Mouse (Mus musculus): ENCODE results near the gene Rasl10a. TPM values are rescaled to one million over a fixed set of nuclear protein-coding genes. Genes with fewer than 3 reads are reported as not detected.

Rasl10a gene
- polyA plus RNA-seq, 1 experiment = 1.4 TPM

GRCm38 (mm10) chr11:5025108-5025507 is 32.8 kb upstream of the Rasl10a start:
- H3K4me3 ChIP-seq = no peak overlapping the region
- TF ChIP-seq POLR2AphosphoS2 (IDR thresholded peaks at IDR 0.05; ENCODE audit: insufficient read length, low read depth) (no peak), SRF (IDR thresholded peaks at IDR 0.05; ENCODE audit: control insufficient read depth, insufficient read length, low read depth) (no peak), E2F4 (IDR thresholded peaks at IDR 0.05; ENCODE audit: insufficient read depth) (no peak), MAX (IDR thresholded peaks at IDR 0.05; ENCODE audit: low read depth) (no peak), REST (IDR thresholded peaks at IDR 0.05; ENCODE audit: insufficient read depth, insufficient read length) (no peak), TCF3 (IDR thresholded peaks at IDR 0.05; ENCODE audit: insufficient read length, low read depth) (no peak), MYOG (IDR thresholded peaks at IDR 0.05; ENCODE audit: control insufficient read depth in 1 of 3, insufficient read depth in 1 of 3, insufficient read length in 2 of 3, low read depth in 2 of 3) (no peak), USF1 (IDR thresholded peaks at IDR 0.05; ENCODE audit: low read depth) (no peak), TCF12 (IDR thresholded peaks at IDR 0.05; ENCODE audit: insufficient read depth, poor library complexity, severe bottlenecking) (no peak), MYOD1 (IDR thresholded peaks at IDR 0.05; ENCODE audit: control insufficient read depth in 1 of 3, insufficient read length in 2 of 3, low read depth in 2 of 3) (no peak), POLR2A (IDR thresholded peaks at IDR 0.05; ENCODE audit: insufficient read length, low read depth) (no peak), CEBPB (IDR thresholded peaks at IDR 0.05; ENCODE audit: insufficient read depth, poor library complexity, severe bottlenecking) (no peak)
- no peak overlapping the region for H3K4me2 ChIP-seq (ENCODE audit: low read depth)
- H3K27me3 ChIP-seq (ENCODE audit: control insufficient read depth, insufficient read depth, insufficient read length) = no peaks in the 10 kb centered on the region
- H3K79me2 ChIP-seq (ENCODE audit: control insufficient read depth, insufficient read depth) = no peaks in the 10 kb centered on the region
- peaks cover 54% of the 10 kb centered on the region for H3K36me3 ChIP-seq (ENCODE audit: control insufficient read depth, insufficient read depth)
- H3ac ChIP-seq (ENCODE audit: control insufficient read depth, insufficient read length) = no peak overlapping the region

GRCm38 (mm10) chr11:5028228-5028627 is 29.7 kb upstream of the Rasl10a start:
- TF ChIP-seq MAX (IDR thresholded peaks at IDR 0.05; ENCODE audit: low read depth) (no peak), SRF (IDR thresholded peaks at IDR 0.05; ENCODE audit: control insufficient read depth, insufficient read length, low read depth) (no peak), CEBPB (IDR thresholded peaks at IDR 0.05; ENCODE audit: insufficient read depth, poor library complexity, severe bottlenecking) (no peak), TCF12 (IDR thresholded peaks at IDR 0.05; ENCODE audit: insufficient read depth, poor library complexity, severe bottlenecking) (no peak), MYOG (IDR thresholded peaks at IDR 0.05; ENCODE audit: control insufficient read depth in 1 of 3, insufficient read depth in 1 of 3, insufficient read length in 2 of 3, low read depth in 2 of 3) (no peak), MYOD1 (IDR thresholded peaks at IDR 0.05; ENCODE audit: control insufficient read depth in 1 of 3, insufficient read length in 2 of 3, low read depth in 2 of 3) (no peak), USF1 (IDR thresholded peaks at IDR 0.05; ENCODE audit: low read depth) (no peak), POLR2AphosphoS2 (IDR thresholded peaks at IDR 0.05; ENCODE audit: insufficient read length, low read depth) (no peak), REST (IDR thresholded peaks at IDR 0.05; ENCODE audit: insufficient read depth, insufficient read length) (no peak), TCF3 (IDR thresholded peaks at IDR 0.05; ENCODE audit: insufficient read length, low read depth) (no peak), E2F4 (IDR thresholded peaks at IDR 0.05; ENCODE audit: insufficient read depth) (no peak), POLR2A (IDR thresholded peaks at IDR 0.05; ENCODE audit: insufficient read length, low read depth) (no peak)
- H3K79me2 ChIP-seq (ENCODE audit: control insufficient read depth, insufficient read depth) = no peaks in the 10 kb centered on the region
- no peaks in the 10 kb centered on the region for H3K27me3 ChIP-seq (ENCODE audit: control insufficient read depth, insufficient read depth, insufficient read length)
- H3K4me3 ChIP-seq = no peak overlapping the region
- H3ac ChIP-seq (ENCODE audit: control insufficient read depth, insufficient read length) = no peak overlapping the region
- H3K4me2 ChIP-seq (ENCODE audit: low read depth) = no peak overlapping the region
- H3K36me3 ChIP-seq (ENCODE audit: control insufficient read depth, insufficient read depth) = peaks cover 60% of the 10 kb centered on the region

DNA sequence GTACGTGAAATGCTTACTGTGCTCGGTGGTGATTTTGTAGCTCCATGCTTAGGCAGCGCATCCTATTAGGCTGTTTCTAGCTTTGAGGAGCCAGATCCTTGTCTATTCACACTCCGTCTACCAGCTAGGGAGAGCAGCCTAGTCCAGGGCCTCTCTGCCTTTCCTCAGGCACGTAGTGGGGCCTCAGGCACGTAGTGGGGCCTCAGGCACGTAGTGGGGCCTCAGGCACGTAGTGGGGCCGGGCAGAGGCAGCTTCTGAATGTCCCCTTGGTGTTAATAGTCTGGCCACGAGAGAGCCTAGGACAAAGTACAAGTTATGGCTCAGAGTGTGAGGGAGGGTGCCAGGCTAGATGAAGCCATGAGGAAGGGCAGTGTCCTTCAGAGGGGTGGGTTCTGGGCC is 25.2 kb upstream of the Rasl10a start:
- Histone ChIP-seq H3K79me2 (ENCODE audit: control insufficient read depth, insufficient read depth) (no peaks in the 10 kb centered on the region), H3K4me3 (no peak overlapping the region), H3K27me3 (ENCODE audit: control insufficient read depth, insufficient read depth, insufficient read length) (no peaks in the 10 kb centered on the region), H3K36me3 (ENCODE audit: control insufficient read depth, insufficient read depth) (peaks cover 48% of the 10 kb centered on the region), H3K4me2 (ENCODE audit: low read depth) (no peak overlapping the region), H3ac (ENCODE audit: control insufficient read depth, insufficient read length) (no peak overlapping the region)
- TF ChIP-seq E2F4 (IDR thresholded peaks at IDR 0.05; ENCODE audit: insufficient read depth) = no peak
- no peak for TF ChIP-seq MYOD1 (IDR thresholded peaks at IDR 0.05; ENCODE audit: control insufficient read depth in 1 of 3, insufficient read length in 2 of 3, low read depth in 2 of 3)

DNA sequence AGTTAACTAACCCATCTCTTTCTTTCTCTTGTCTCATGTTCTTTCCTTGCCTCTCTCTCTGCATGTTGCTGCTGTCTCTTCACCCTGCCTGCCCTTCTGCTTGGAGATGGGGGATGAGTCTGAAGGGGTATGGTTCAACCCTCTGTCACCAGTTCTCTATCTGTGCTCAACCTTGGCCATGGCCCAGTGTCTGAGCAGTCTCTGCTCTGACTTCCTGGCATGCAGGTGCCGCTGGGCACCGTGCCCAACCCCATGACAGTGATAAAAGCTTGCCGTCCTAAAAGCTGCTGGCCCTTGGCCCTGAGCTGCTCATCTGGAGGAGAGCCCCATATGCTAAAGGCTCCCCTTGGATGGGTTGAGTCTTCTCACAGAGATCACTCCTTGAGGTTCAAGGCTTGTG is 24.8 kb upstream of the Rasl10a start:
- Histone ChIP-seq H3K4me2 (ENCODE audit: low read depth) (no peak overlapping the region), H3K27me3 (ENCODE audit: control insufficient read depth, insufficient read depth, insufficient read length) (no peaks in the 10 kb centered on the region), H3K4me3 (no peak overlapping the region), H3K36me3 (ENCODE audit: control insufficient read depth, insufficient read depth) (peaks cover 43% of the 10 kb centered on the region), H3ac (ENCODE audit: control insufficient read depth, insufficient read length) (no peak overlapping the region), H3K79me2 (ENCODE audit: control insufficient read depth, insufficient read depth) (no peaks in the 10 kb centered on the region)
- TF ChIP-seq POLR2A (IDR thresholded peaks at IDR 0.05; ENCODE audit: insufficient read length, low read depth) = no peak
- TF ChIP-seq MYOG (IDR thresholded peaks at IDR 0.05; ENCODE audit: control insufficient read depth in 1 of 3, insufficient read depth in 1 of 3, insufficient read length in 2 of 3, low read depth in 2 of 3) = no peak
- TF ChIP-seq MAX (IDR thresholded peaks at IDR 0.05; ENCODE audit: low read depth) = no peak
- no peak for TF ChIP-seq MYOD1 (IDR thresholded peaks at IDR 0.05; ENCODE audit: control insufficient read depth in 1 of 3, insufficient read length in 2 of 3, low read depth in 2 of 3)
- no peak for TF ChIP-seq TCF12 (IDR thresholded peaks at IDR 0.05; ENCODE audit: insufficient read depth, poor library complexity, severe bottlenecking)
- TF ChIP-seq SRF (IDR thresholded peaks at IDR 0.05; ENCODE audit: control insufficient read depth, insufficient read length, low read depth) = no peak
- TF ChIP-seq TCF3 (IDR thresholded peaks at IDR 0.05; ENCODE audit: insufficient read length, low read depth) = no peak
- no peak for TF ChIP-seq CEBPB (IDR thresholded peaks at IDR 0.05; ENCODE audit: insufficient read depth, poor library complexity, severe bottlenecking)
- no peak for TF ChIP-seq REST (IDR thresholded peaks at IDR 0.05; ENCODE audit: insufficient read depth, insufficient read length)
- no peak for TF ChIP-seq POLR2AphosphoS2 (IDR thresholded peaks at IDR 0.05; ENCODE audit: insufficient read length, low read depth)
- TF ChIP-seq USF1 (IDR thresholded peaks at IDR 0.05; ENCODE audit: low read depth) = no peak
- no peak for TF ChIP-seq E2F4 (IDR thresholded peaks at IDR 0.05; ENCODE audit: insufficient read depth)

GRCm38 (mm10) chr11:5035421-5035820 is 22.5 kb upstream of the Rasl10a start:
- Histone ChIP-seq H3K4me3 (no peak overlapping the region), H3K27me3 (ENCODE audit: control insufficient read depth, insufficient read depth, insufficient read length) (no peaks in the 10 kb centered on the region), H3ac (ENCODE audit: control insufficient read depth, insufficient read length) (no peak overlapping the region), H3K4me2 (ENCODE audit: low read depth) (no peak overlapping the region), H3K36me3 (ENCODE audit: control insufficient read depth, insufficient read depth) (peaks cover 38% of the 10 kb centered on the region), H3K79me2 (ENCODE audit: control insufficient read depth, insufficient read depth) (no peaks in the 10 kb centered on the region)
- TF ChIP-seq REST (IDR thresholded peaks at IDR 0.05; ENCODE audit: insufficient read depth, insufficient read length) (no peak), TCF3 (IDR thresholded peaks at IDR 0.05; ENCODE audit: insufficient read length, low read depth) (no peak), MYOD1 (IDR thresholded peaks at IDR 0.05; ENCODE audit: control insufficient read depth in 1 of 3, insufficient read length in 2 of 3, low read depth in 2 of 3) (no peak), USF1 (IDR thresholded peaks at IDR 0.05; ENCODE audit: low read depth) (no peak), MAX (IDR thresholded peaks at IDR 0.05; ENCODE audit: low read depth) (no peak), POLR2AphosphoS2 (IDR thresholded peaks at IDR 0.05; ENCODE audit: insufficient read length, low read depth) (no peak), CEBPB (IDR thresholded peaks at IDR 0.05; ENCODE audit: insufficient read depth, poor library complexity, severe bottlenecking) (no peak), TCF12 (IDR thresholded peaks at IDR 0.05; ENCODE audit: insufficient read depth, poor library complexity, severe bottlenecking) (no peak), E2F4 (IDR thresholded peaks at IDR 0.05; ENCODE audit: insufficient read depth) (no peak), MYOG (IDR thresholded peaks at IDR 0.05; ENCODE audit: control insufficient read depth in 1 of 3, insufficient read depth in 1 of 3, insufficient read length in 2 of 3, low read depth in 2 of 3) (no peak), POLR2A (IDR thresholded peaks at IDR 0.05; ENCODE audit: insufficient read length, low read depth) (no peak), SRF (IDR thresholded peaks at IDR 0.05; ENCODE audit: control insufficient read depth, insufficient read length, low read depth) (no peak)

Measured in myocyte (in vitro differentiated cells).